Mouse (Mus musculus) limb, embryonic 14.5 days (tissue): ENCODE data around the gene Ctdnep1. TPM values are rescaled to one million over a fixed set of nuclear protein-coding genes. Genes with fewer than 3 reads are reported as not detected.

ENCODE experiments used
- ATAC-seq: fragments of 200-750 bp; cut with Nextera tagmentation; 2 replicates; pipeline ENCODE4 v1.8.0; 2017; ENCODE audit warnings: low read depth, moderate number of reproducible peaks, moderate TSS enrichment; ENCODE audit not compliant: low FRiP score
- DNase-seq: peaks from one replicate; pipeline ENCODE4 v3.0.0-alpha.2; 2015; ENCODE audit warnings: low spot score
- H3K27ac ChIP-seq: fragments of 300-500 bp; sonication (generic); replicated peaks from 2 replicates; pipeline ENCODE4 v1.5.1; 2014; ENCODE audit warnings: low read depth, mild to moderate bottlenecking, low read length, moderate library complexity, mixed read lengths
- H3K27me3 ChIP-seq: fragments of 300-500 bp; sonication (generic); 2 replicates; pipeline ENCODE4 v1.6.1; 2014; ENCODE audit warnings: low read length, mixed read lengths; ENCODE audit not compliant: control insufficient read depth, insufficient read depth
- H3K36me3 ChIP-seq: fragments of 300-500 bp; sonication (generic); 2 replicates; pipeline ENCODE4 v1.6.1; 2014; ENCODE audit warnings: mild to moderate bottlenecking, low read length, moderate library complexity, mixed read lengths; ENCODE audit not compliant: control insufficient read depth, insufficient read depth
- H3K4me1 ChIP-seq: fragments of 300-500 bp; sonication (generic); 2 replicates; pipeline ENCODE4 v1.6.1; 2014; ENCODE audit warnings: antibody characterized with exemption, low read length, mixed read lengths; ENCODE audit not compliant: control insufficient read depth, insufficient read depth
- H3K4me2 ChIP-seq: fragments of 300-500 bp; sonication (generic); replicated peaks from 2 replicates; pipeline ENCODE4 v1.6.1; 2014; ENCODE audit warnings: low read depth, mild to moderate bottlenecking, low read length, moderate library complexity; ENCODE audit not compliant: severe bottlenecking
- H3K4me3 ChIP-seq: fragments of 300-500 bp; sonication (generic); replicated peaks from 2 replicates; pipeline ENCODE4 v1.5.1; 2014; ENCODE audit warnings: low read length
- H3K9ac ChIP-seq: fragments of 300-500 bp; sonication (generic); 2 replicates; pipeline ENCODE4 v1.6.1; 2014; ENCODE audit warnings: mild to moderate bottlenecking, low read depth, low read length, moderate library complexity; ENCODE audit not compliant: severe bottlenecking
- H3K9me3 ChIP-seq: fragments of 300-500 bp; sonication (generic); 2 replicates; pipeline ENCODE4 v1.6.1; 2016; ENCODE audit warnings: low read length; ENCODE audit not compliant: control insufficient read depth
- POLR2A ChIP-seq: fragments of 200-500 bp; IDR thresholded peaks from 2 replicates; pipeline ENCODE4 v1.8.0; 2012; ENCODE audit warnings: inconsistent platforms, mild to moderate bottlenecking, moderate library complexity, borderline replicate concordance; ENCODE audit not compliant: insufficient read depth, insufficient read length; ENCODE audit errors: extremely low read depth
- WGBS: fragments of 180-500 bp; shearing (Covaris S2); extraction: QIAGEN DNeasy Blood & Tissue Kit; methylation state at CpG from one replicate; pipeline ENCODE4 v1.1.7; 2014; 5-methylcytosine and 5-hydroxymethylcytosine counted together
- polyA plus RNA-seq, 2 experiments: library from polyadenylated mRNA; depleted of rRNA in 1 of 2; stranded (reverse) in 1 of 2; unstranded in 1 of 2; fragments of >200 nt; fragmentation: Nextera tagmentation in 1 of 2; extraction: Ambion mirVana in 1 of 2; gene quantifications; 2 replicates each; pipeline versions ENCODE4 v1.2.1 to v1.2.3; 2012 to 2014

Gene Ctdnep1
- polyA plus RNA-seq, 2 experiments, result 38.3 to 117 TPM

DNA sequence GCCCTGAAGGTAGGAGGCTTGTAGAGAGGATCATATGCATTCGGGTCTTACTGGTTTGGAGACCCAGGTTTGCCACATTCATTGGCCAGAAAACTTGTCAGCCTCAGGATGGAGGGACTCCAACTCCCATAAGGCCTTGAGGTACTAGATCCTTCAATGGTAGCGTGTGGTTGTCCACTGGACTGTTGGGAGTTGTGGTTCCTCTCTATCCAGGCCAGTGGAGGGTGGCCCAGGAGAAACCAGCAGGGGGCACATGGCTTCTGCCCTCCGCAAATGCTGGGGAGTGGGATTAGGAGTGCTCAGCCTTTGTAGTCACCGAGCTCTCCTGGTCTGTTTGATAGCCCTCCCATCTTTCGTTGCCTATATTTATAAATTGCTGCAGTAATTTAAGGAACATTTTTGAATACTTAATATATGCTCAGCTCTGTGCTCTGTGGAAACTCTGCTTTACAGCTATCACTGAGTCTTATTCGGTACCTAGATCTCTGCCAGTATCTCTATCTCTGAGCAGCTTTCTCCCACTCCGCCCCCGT is 39.8 kb downstream of the Ctdnep1 start:
- Histone ChIP-seq H3K36me3 (no peaks in the 10 kb centered on the region), H3K4me2 (peak overlapping the region; percentile 89), H3K4me3 (peak overlapping the region; percentile 79), H3K27me3 (no peaks in the 10 kb centered on the region), H3K4me1 (peaks cover 49% of the 10 kb centered on the region), H3K9ac (0 out of 2 replicates have a peak overlapping the region, but pooled peaks have one; percentile 21), H3K27ac (peak overlapping the region; percentile 63), H3K9me3 (no peaks in the 10 kb centered on the region)
- DNase-seq (peak; percentile 89), ATAC-seq (peak; percentile 60)
- no peak for TF ChIP-seq POLR2A
- WGBS, result 0% methylated on average over 8 of the region's 8 CpGs

- H3K27me3 ChIP-seq, result no peaks in the 10 kb centered on the region
- DNase-seq (peak; percentile 99), ATAC-seq (peak; percentile 72)
- peak overlapping the region; percentile 63 for H3K27ac ChIP-seq
- no peaks in the 10 kb centered on the region for H3K9me3 ChIP-seq
- H3K4me3 ChIP-seq, result peak overlapping the region; percentile 79
- H3K4me2 ChIP-seq, result peak overlapping the region; percentile 89
- no peaks in the 10 kb centered on the region for H3K36me3 ChIP-seq
- TF ChIP-seq POLR2A, result no peak
- 2% methylated on average over 40 of the region's 40 CpGs for WGBS
- 0 out of 2 replicates have a peak overlapping the region, but pooled peaks have one; percentile 21 for H3K9ac ChIP-seq
- H3K4me1 ChIP-seq, result peaks cover 56% of the 10 kb centered on the region
Observed at GRCm38 (mm10) chr11:70021264-70022132, 40.5 kb downstream of the Ctdnep1 start.

GRCm38 (mm10) chr11:70023481-70024150 is 42.7 kb downstream of the Ctdnep1 start:
- Histone ChIP-seq H3K4me1 (peaks cover 67% of the 10 kb centered on the region), H3K9ac (peak overlapping the region; percentile 52), H3K4me2 (peak overlapping the region; percentile 62), H3K27ac (no peak overlapping the region), H3K27me3 (no peaks in the 10 kb centered on the region), H3K36me3 (no peaks in the 10 kb centered on the region), H3K4me3 (peak overlapping the region; percentile 30), H3K9me3 (no peaks in the 10 kb centered on the region)
- TF ChIP-seq POLR2A, result no peak
- ATAC-seq (no peak), DNase-seq (no peak)
- WGBS, result 10% methylated on average over 11 of the region's 29 CpGs

DNA sequence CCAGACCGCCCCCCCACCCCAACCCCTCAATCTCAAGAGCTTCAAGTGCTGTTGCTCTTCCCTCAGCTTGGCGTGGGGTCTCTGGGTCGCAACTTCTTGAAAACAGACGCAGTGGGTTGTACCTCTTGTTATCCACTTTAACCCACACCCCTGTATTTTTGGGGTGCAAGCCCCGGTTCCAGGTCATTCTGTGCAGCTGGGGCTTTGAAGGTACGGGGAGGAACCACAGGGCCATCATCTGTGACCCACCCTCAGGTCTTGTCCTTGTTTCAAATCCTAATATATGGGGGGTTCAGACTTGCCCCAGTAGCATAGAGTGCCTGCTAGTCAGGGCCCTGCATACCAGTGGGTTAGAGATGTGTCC is 43.2 kb downstream of the Ctdnep1 start:
- TF ChIP-seq POLR2A, result no peak
- no peak overlapping the region for H3K27ac ChIP-seq
- 20% methylated on average over 5 of the region's 6 CpGs for WGBS

GRCm38 (mm10) chr11:70026689-70027088 is 45.7 kb downstream of the Ctdnep1 start:
- no peak overlapping the region for H3K9ac ChIP-seq
- no peaks in the 10 kb centered on the region for H3K9me3 ChIP-seq
- peak overlapping the region; percentile 20 for H3K4me3 ChIP-seq
- no peak for TF ChIP-seq POLR2A
- peak overlapping the region; percentile 44 for H3K4me2 ChIP-seq
- 2% methylated on average over 15 of the region's 19 CpGs for WGBS
- no peaks in the 10 kb centered on the region for H3K27me3 ChIP-seq
- ATAC-seq, result peak; percentile 42
- H3K36me3 ChIP-seq, result peaks cover 16% of the 10 kb centered on the region
- H3K27ac ChIP-seq, result peak overlapping the region; percentile 30; the same call in 1 of the 2 replicates
- peak; percentile 71 for DNase-seq
- peaks cover 62% of the 10 kb centered on the region for H3K4me1 ChIP-seq

More for the DNA sequence above, 43.2 kb downstream of the Ctdnep1 start:
- Histone ChIP-seq H3K27me3 (no peaks in the 10 kb centered on the region), H3K4me3 (peak overlapping the region; percentile 30), H3K4me2 (peak overlapping the region; percentile 62), H3K36me3 (no peaks in the 10 kb centered on the region), H3K9ac (peak overlapping the region; percentile 52), H3K4me1 (peaks cover 69% of the 10 kb centered on the region), H3K9me3 (no peaks in the 10 kb centered on the region)
- DNase-seq, result no peak
- no peak for ATAC-seq
